Mouse (Mus musculus) hindbrain, embryonic 14.5 days (tissue): ENCODE measurements at regions not wholly inside any gene's neighbourhood (a gene's known extent, or its start where the extent isn't known, plus 50 kb on each side); places are given as distances from the start of the nearest gene placed in this dataset.

Experiments
- ATAC-seq: fragments of 200-750 bp; cut with Nextera tagmentation; 2 replicates; pipeline ENCODE4 v1.8.0; 2017; ENCODE audit warnings: moderate number of reproducible peaks, mild to moderate bottlenecking, moderate TSS enrichment, moderate library complexity; ENCODE audit not compliant: low FRiP score
- DNase-seq: peaks from one replicate; pipeline ENCODE4 v3.0.0-alpha.2; 2015; ENCODE audit warnings: low spot score
- H3K27ac ChIP-seq: fragments of 300-500 bp; sonication (generic); 2 replicates; pipeline ENCODE4 v1.5.1; 2014; ENCODE audit warnings: mild to moderate bottlenecking, moderate library complexity
- H3K27me3 ChIP-seq: fragments of 300-500 bp; sonication (generic); 2 replicates; pipeline ENCODE4 v1.6.1; 2014; ENCODE audit warnings: mild to moderate bottlenecking, low read length, mixed read lengths; ENCODE audit not compliant: control insufficient read depth, insufficient read depth
- H3K36me3 ChIP-seq: fragments of 300-500 bp; sonication (generic); replicated peaks from 2 replicates; pipeline ENCODE4 v1.6.1; 2014; ENCODE audit not compliant: control insufficient read depth, insufficient read depth
- H3K4me1 ChIP-seq: fragments of 300-500 bp; sonication (generic); replicated peaks from 2 replicates; pipeline ENCODE4 v1.6.1; 2014; ENCODE audit warnings: antibody characterized with exemption, low read length, mixed read lengths; ENCODE audit not compliant: control insufficient read depth, insufficient read depth
- H3K4me2 ChIP-seq: fragments of 300-500 bp; sonication (generic); replicated peaks from 2 replicates; pipeline ENCODE4 v1.6.1; 2014; ENCODE audit warnings: mild to moderate bottlenecking, moderate library complexity
- H3K4me3 ChIP-seq: fragments of 300-500 bp; sonication (generic); replicated peaks from 2 replicates; pipeline ENCODE4 v1.5.1; 2014; ENCODE audit warnings: mild to moderate bottlenecking, low read length
- H3K9ac ChIP-seq: fragments of 300-500 bp; sonication (generic); 2 replicates; pipeline ENCODE4 v1.6.1; 2014
- H3K9me3 ChIP-seq: fragments of 300-500 bp; sonication (generic); 2 replicates; pipeline ENCODE4 v1.6.1; 2016; ENCODE audit warnings: low read length; ENCODE audit not compliant: control insufficient read depth
- WGBS: fragments of 180-500 bp; shearing (Covaris S2); extraction: QIAGEN DNeasy Blood & Tissue Kit; methylation state at CpG from one replicate; pipeline ENCODE4 v1.1.7; 2014; 5-methylcytosine and 5-hydroxymethylcytosine counted together

DNA sequence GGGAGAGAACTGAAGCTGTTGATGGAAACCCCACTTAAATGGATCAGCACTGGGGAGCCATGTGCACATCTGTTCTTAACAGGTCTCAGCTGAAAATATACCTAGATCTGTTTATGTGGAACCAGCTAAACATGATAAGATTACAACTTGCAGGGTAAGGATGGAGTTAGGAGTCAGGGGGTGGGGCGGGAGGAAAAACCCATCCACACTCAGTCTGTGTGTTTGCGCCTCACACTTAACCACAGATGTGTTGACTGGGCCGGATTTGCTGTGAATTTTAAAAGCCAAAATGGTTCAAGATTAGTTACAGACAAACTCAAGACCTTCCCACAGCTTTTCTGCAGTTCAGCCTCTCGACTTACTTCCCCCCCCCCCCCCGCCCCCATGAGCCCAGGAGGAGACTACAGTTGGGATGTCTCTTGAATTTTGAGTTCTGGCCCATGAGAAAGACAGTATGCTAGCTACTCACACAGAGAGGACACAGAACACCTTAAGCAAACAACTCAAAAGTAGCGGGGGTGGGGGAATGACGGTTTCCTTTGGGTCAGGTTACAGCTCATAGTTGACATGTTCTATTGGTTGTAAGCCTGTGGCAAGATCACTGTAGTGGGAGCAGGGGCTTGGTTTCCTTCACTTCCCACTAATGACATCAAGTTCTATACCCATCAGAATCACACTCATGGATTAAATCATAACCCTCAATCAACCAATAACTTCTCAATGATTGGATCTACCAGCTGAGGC, 209.1 kb downstream of the Bcl2l11 start:
- WGBS = 81% methylated on average over 7 of the region's 7 CpGs
- H3K27me3 ChIP-seq = no peaks in the 10 kb centered on the region

DNA sequence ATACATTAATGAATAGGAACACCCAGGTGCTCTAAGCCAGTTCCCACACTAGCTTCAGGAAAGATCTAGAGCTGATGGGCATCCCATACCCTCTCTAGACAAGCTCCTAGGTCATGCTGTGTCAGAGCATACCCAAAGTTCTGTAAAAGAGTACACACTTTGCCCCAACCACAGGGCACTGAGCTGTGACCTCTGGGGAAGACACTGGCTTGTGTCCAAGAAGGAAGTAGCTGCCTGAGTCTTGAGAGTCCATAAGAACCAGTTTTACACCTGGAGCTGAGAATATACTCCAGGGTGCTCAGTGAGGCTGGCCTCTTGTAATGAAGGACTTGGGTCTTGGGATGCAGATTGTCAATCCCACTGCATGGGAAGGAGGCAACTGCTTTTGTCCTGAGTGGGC, 211.4 kb downstream of the Bcl2l11 start:
- no peak for ATAC-seq
- peaks cover 17% of the 10 kb centered on the region; the same call in 1 of the 2 replicates for H3K4me1 ChIP-seq
- H3K4me2 ChIP-seq = no peak overlapping the region
- H3K27me3 ChIP-seq = no peaks in the 10 kb centered on the region
- no peak overlapping the region for H3K4me3 ChIP-seq
- no peaks in the 10 kb centered on the region for H3K9me3 ChIP-seq
- no peak for DNase-seq
- H3K36me3 ChIP-seq = no peaks in the 10 kb centered on the region
- H3K27ac ChIP-seq = no peak overlapping the region
- no peak overlapping the region for H3K9ac ChIP-seq

More for the DNA sequence above, 209.1 kb downstream of the Bcl2l11 start:
- Histone ChIP-seq H3K9ac (no peak overlapping the region), H3K9me3 (no peaks in the 10 kb centered on the region), H3K4me3 (no peak overlapping the region), H3K27ac (no peak overlapping the region), H3K36me3 (no peaks in the 10 kb centered on the region), H3K4me1 (peaks cover 27% of the 10 kb centered on the region), H3K4me2 (no peak overlapping the region)
- ATAC-seq (no peak), DNase-seq (no peak)

DNA sequence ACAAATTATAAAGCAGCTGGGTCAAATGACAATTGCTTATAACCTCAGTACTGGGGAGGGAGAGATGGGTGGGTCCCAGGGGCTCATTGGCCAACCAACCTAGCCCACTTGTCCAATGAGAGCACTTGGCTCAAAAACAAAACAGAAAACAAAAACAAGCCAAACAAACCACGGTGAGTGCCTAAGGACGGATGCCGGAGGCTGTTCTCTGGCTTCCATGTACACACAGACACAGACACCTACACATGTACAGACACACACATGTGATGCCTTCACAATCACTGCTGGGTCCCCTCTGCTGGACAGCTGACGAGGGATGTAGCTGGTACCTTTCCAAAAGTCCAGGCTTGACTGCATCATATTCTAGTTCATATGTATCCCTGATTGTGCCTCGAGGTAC, 212.0 kb downstream of the Bcl2l11 start:
- no peak overlapping the region for H3K4me2 ChIP-seq
- H3K36me3 ChIP-seq = no peaks in the 10 kb centered on the region
- DNase-seq (no peak), ATAC-seq (no peak)
- no peak overlapping the region for H3K4me3 ChIP-seq
- no peaks in the 10 kb centered on the region for H3K9me3 ChIP-seq
- H3K4me1 ChIP-seq = peaks cover 17% of the 10 kb centered on the region; the same call in 1 of the 2 replicates
- H3K27ac ChIP-seq = no peak overlapping the region
- H3K27me3 ChIP-seq = no peaks in the 10 kb centered on the region
- WGBS = 97% methylated on average over 5 of the region's 5 CpGs
- H3K9ac ChIP-seq = no peak overlapping the region

DNA sequence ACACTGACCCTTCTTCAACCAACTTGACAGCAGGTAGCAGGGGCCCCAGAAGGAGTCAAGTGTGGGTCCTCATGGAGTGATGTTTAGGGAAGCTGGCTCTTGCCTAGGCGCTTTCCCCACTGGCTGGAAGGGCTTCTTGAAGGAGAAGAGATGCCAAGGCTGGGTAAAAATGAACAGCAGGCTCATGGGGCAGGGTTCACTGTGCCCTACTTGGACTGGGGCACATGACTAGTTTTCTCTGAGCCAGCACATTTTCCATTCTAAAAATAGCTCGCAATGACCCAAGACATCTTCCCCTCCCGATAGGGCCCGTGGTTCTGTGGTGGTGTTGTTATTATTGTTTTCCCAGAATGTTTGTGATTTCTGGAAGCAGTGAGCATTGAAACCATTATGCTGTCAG, 212.6 kb downstream of the Bcl2l11 start:
- Histone ChIP-seq H3K4me1 (peaks cover 17% of the 10 kb centered on the region; the same call in 1 of the 2 replicates), H3K4me3 (no peak overlapping the region), H3K27ac (no peak overlapping the region), H3K36me3 (no peaks in the 10 kb centered on the region), H3K4me2 (no peak overlapping the region), H3K27me3 (no peaks in the 10 kb centered on the region), H3K9me3 (no peaks in the 10 kb centered on the region), H3K9ac (no peak overlapping the region)
- no peak for DNase-seq
- no peak for ATAC-seq
- WGBS = 80% methylated on average over 4 of the region's 4 CpGs

DNA sequence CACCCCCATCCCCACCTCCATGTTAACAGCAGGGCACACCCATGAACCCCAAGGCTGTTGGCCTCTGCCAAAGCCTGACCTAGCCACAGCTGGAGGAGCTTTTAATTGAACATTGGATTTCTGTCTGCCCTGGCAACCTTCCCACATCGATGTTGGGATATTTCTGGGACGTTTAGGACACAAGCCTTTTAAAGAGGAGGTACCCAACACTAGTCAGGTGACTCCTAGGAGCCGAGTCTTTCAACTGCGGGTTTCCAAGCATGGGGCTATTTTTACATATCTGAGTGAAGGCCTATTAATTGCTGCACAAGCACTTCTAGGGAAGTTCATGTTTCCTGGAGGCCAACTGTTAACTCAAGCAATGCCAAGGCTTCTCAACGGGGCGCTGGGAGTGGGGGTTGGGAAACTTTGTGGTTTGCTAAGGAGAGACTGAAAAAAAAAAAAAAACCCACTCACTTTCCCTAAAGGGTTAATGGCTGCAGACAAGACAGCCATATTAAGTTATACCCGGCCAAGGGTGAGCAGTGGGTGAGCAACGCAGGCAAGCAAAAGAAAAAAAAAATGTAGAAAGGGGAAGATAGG, 213.3 kb downstream of the Bcl2l11 start:
- no peaks in the 10 kb centered on the region for H3K36me3 ChIP-seq
- DNase-seq = no peak
- no peak overlapping the region for H3K4me3 ChIP-seq
- no peak overlapping the region for H3K27ac ChIP-seq
- no peak overlapping the region for H3K4me2 ChIP-seq
- H3K9ac ChIP-seq = no peak overlapping the region
- H3K4me1 ChIP-seq = peaks cover 17% of the 10 kb centered on the region; the same call in 1 of the 2 replicates
- no peaks in the 10 kb centered on the region for H3K27me3 ChIP-seq
- no peak for ATAC-seq
- no peaks in the 10 kb centered on the region for H3K9me3 ChIP-seq
- WGBS = 33% methylated on average over 8 of the region's 8 CpGs

DNA sequence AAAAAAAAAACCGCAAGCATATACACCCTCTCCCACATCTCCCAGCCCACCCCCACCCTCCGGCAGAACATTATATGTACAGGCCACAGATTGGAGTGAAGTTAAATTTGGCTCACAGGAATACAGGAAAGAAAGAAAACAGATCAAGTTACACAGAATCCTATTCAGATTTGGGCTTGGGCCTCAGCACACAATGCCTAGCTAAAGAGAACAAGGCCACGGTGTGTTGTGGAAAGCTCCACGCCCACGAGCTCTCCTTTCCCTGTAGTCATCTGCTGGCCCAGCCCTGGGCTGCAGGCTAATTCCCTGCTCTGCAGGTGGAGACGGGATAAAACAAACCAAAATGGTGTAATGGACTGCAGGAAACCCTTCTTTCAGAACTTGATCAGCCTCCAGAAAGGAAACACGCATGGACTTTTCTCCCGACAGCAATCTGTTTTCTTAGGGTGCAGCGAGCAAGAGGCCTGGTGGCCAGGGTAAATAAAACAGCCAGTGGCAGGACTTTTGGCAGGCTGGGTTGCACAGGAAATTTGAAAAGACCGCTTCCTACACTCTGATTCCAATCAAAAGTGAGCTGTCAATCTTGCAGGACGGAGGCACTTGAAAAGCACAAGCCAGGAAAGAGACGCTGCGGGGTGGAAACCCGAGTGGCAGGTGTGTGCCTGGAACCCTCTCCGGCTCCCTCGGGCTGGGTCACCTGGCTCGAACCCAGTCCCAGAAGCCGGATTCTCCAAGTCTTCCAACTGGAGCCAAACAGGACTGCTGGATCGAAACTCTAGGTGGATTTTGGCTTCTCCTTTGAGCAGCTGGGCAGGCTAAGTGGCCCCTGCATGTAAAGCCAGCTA, 214.0 kb downstream of the Bcl2l11 start:
- 44% methylated on average over 19 of the region's 19 CpGs for WGBS
- no peak for DNase-seq
- peak overlapping the region; percentile 39; the same call in 1 of the 2 replicates for H3K27ac ChIP-seq

DNA sequence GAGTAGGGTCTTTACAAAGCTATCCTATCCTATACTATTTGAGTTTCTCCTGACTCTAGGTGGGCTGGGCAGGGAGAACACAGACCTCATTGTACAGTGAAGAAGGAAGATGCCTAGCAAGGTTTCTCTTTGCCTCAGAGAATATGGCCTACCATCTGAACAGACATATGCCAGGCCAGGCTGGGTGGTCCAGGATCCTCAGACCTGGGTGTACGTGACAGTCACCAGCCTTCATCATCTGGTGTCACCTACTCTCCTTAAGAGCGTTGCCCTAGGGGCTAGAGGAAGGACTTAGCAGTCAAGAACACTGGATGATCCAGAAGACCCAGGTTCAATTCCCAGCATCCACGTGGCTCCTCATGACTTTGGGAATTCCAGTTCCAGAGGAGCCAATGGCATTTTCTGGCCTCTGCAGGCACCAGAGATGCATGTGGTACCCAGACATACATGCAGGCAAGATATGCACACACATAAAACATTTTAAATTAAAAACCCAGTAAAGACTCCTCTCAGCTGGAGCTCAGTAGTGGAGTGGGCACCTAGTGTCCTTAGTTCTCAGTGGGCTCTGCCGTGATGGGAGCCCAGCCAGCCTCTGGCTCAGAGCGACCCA, 214.9 kb downstream of the Bcl2l11 start:
- H3K4me2 ChIP-seq = no peak overlapping the region
- DNase-seq (no peak), ATAC-seq (no peak)
- WGBS = 96% methylated on average over 5 of the region's 5 CpGs
- H3K36me3 ChIP-seq = no peaks in the 10 kb centered on the region
- H3K27ac ChIP-seq = no peak overlapping the region
- no peak overlapping the region for H3K4me3 ChIP-seq
- H3K4me1 ChIP-seq = peaks cover 17% of the 10 kb centered on the region; the same call in 1 of the 2 replicates
- no peaks in the 10 kb centered on the region for H3K9me3 ChIP-seq
- H3K27me3 ChIP-seq = no peaks in the 10 kb centered on the region
- no peak overlapping the region for H3K9ac ChIP-seq

More for the DNA sequence above, 214.0 kb downstream of the Bcl2l11 start:
- ATAC-seq = no peak
- Histone ChIP-seq H3K9me3 (no peaks in the 10 kb centered on the region), H3K27me3 (no peaks in the 10 kb centered on the region), H3K4me3 (no peak overlapping the region), H3K36me3 (no peaks in the 10 kb centered on the region), H3K4me2 (no peak overlapping the region), H3K4me1 (peaks cover 17% of the 10 kb centered on the region; the same call in 1 of the 2 replicates), H3K9ac (no peak overlapping the region)

DNA sequence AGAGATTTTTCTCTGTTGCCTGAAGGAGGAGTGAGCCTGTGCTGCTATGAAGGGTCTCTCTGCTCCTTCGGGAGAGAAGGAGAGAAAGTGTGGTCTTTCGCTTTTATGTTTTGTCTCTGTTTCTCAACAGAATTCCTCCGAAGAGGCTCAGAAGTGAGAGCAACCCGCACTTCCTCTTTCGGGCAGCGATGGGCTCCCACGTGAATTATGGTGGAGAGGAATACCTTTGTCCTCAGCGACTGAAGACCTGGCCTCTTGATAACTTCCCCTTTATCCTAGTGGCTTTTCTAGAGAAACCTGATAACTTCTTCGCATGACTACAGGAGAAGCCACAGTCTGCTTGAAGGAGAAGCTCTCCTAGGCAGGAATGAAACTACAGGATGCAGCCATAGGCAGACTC, 216.4 kb downstream of the Bcl2l11 start:
- no peak overlapping the region for H3K27ac ChIP-seq
- no peaks in the 10 kb centered on the region for H3K36me3 ChIP-seq
- 84% methylated on average over 9 of the region's 9 CpGs for WGBS
- H3K4me2 ChIP-seq = no peak overlapping the region
- H3K4me1 ChIP-seq = peaks cover 17% of the 10 kb centered on the region; the same call in 1 of the 2 replicates
- H3K27me3 ChIP-seq = no peaks in the 10 kb centered on the region
- DNase-seq (no peak), ATAC-seq (no peak)
- no peak overlapping the region for H3K4me3 ChIP-seq
- no peak overlapping the region for H3K9ac ChIP-seq
- H3K9me3 ChIP-seq = no peaks in the 10 kb centered on the region

DNA sequence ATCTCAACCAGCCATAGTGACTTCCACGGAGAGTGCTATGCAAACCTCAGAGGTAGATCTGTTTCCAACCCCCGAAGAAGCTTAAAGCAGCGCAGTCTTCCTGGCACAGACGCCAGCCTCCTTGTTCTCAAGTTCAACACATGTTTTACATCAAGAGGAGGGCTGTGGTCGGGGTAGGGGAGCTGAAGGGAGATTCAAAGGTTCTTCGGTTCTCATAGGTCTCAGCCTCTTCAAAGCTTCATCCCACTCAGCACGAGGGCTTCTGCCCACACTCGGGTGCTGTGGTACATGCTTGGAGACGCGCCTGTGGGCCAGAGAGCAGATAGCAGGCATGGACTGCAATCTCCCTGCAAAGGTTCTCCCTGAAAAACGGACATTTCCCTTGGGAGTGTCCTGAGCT, 219.7 kb downstream of the Bcl2l11 start:
- no peak overlapping the region for H3K4me2 ChIP-seq
- no peaks in the 10 kb centered on the region for H3K4me1 ChIP-seq
- WGBS = 82% methylated on average over 11 of the region's 11 CpGs

More for the DNA sequence above, 219.7 kb downstream of the Bcl2l11 start:
- H3K9me3 ChIP-seq = no peaks in the 10 kb centered on the region
- DNase-seq (no peak), ATAC-seq (no peak)
- no peaks in the 10 kb centered on the region for H3K27me3 ChIP-seq
- H3K9ac ChIP-seq = no peak overlapping the region
- H3K27ac ChIP-seq = no peak overlapping the region
- H3K4me3 ChIP-seq = no peak overlapping the region
- H3K36me3 ChIP-seq = no peaks in the 10 kb centered on the region
